Mouse (Mus musculus) testis, adult 10 weeks (tissue): ENCODE data around the gene Ccna1. TPM values are rescaled to one million over a fixed set of nuclear protein-coding genes. Genes with fewer than 3 reads are reported as not detected.

Source experiments
- polyA plus RNA-seq: library from polyadenylated mRNA; stranded (reverse); fragments of 350-450 nt; fragmentation: Illumina TruSeq; extraction: RNeasy Lipid Tissue Mini Kit (QIAGEN cat#74804); gene quantifications from one replicate; pipeline ENCODE4 v1.2.3, GENCODE M21; 2014; ENCODE audit warnings: low read depth, low replicate concordance

The Ccna1 gene
- 98.5 TPM for polyA plus RNA-seq

GRCm38 (mm10) chr3:55055038-55055746 lies at the start of gene Ccna1:
Gene Ccna1, minus strand, starts transcription at chr3:55055501.

Other genes starting within 250 kb of the Ccna1 start
- 14.8 TPM for gene Rfxap, start 247.7 kb downstream of the Ccna1 start, polyA plus RNA-seq
- not detected for gene Sertm1, start 139.6 kb downstream of the Ccna1 start, polyA plus RNA-seq
- 23.9 TPM for gene Spg20, start 56.6 kb upstream of the Ccna1 start, polyA plus RNA-seq
- 348 TPM for gene Ccdc169, start 81.8 kb upstream of the Ccna1 start, polyA plus RNA-seq
- gene Sohlh2, start 126.5 kb upstream of the Ccna1 start, polyA plus RNA-seq: 12.6 TPM
- gene Dclk1, start 186.9 kb upstream of the Ccna1 start, polyA plus RNA-seq: 2.4 TPM